Mouse (Mus musculus) stomach, postnatal 0 days (tissue): ENCODE results near the gene 3300002I08Rik. TPM values are rescaled to one million over a fixed set of nuclear protein-coding genes. Genes with fewer than 3 reads are reported as not detected.

Experiments
- ATAC-seq: fragments of 200-750 bp; cut with Nextera tagmentation; 2 replicates; pipeline ENCODE4 v1.8.0; 2017; ENCODE audit not compliant: low FRiP score, low TSS enrichment
- DNase-seq: peaks from one replicate; pipeline ENCODE4 v3.0.0-alpha.2; 2016; ENCODE audit warnings: low spot score
- H3K27ac ChIP-seq: fragments of 300-500 bp; sonication (generic); replicated peaks from 2 replicates; pipeline ENCODE4 v1.5.1; 2014; ENCODE audit warnings: mild to moderate bottlenecking, control low read depth
- H3K27me3 ChIP-seq: fragments of 300-500 bp; sonication (generic); 2 replicates; pipeline ENCODE4 v1.6.1; 2014; ENCODE audit warnings: low read length; ENCODE audit not compliant: control insufficient read depth, insufficient read depth
- H3K36me3 ChIP-seq: fragments of 300-500 bp; sonication (generic); 2 replicates; pipeline ENCODE4 v1.6.1; 2014; ENCODE audit warnings: low read length, mixed read lengths; ENCODE audit not compliant: control insufficient read depth, insufficient read depth
- H3K4me1 ChIP-seq: fragments of 300-500 bp; sonication (generic); replicated peaks from 2 replicates; pipeline ENCODE4 v1.6.1; 2014; ENCODE audit warnings: antibody characterized with exemption; ENCODE audit not compliant: control insufficient read depth, insufficient read depth
- H3K4me2 ChIP-seq: fragments of 300-500 bp; sonication (generic); replicated peaks from 2 replicates; pipeline ENCODE4 v1.6.1; 2014; ENCODE audit warnings: low read depth, mild to moderate bottlenecking, control low read depth, moderate library complexity
- H3K4me3 ChIP-seq: fragments of 300-500 bp; sonication (generic); 2 replicates; pipeline ENCODE4 v1.5.1; 2014; ENCODE audit warnings: low read depth, low read length, control low read depth
- H3K9ac ChIP-seq: fragments of 300-500 bp; sonication (generic); 2 replicates; pipeline ENCODE4 v1.6.1; 2014; ENCODE audit warnings: mild to moderate bottlenecking, low read length, control low read depth, mixed read lengths
- H3K9me3 ChIP-seq: fragments of 300-500 bp; sonication (generic); 2 replicates; pipeline ENCODE4 v1.6.1; 2016; ENCODE audit warnings: low read length; ENCODE audit not compliant: control insufficient read depth
- CTCF ChIP-seq: IDR thresholded peaks from 2 replicates; pipeline ENCODE4 v1.5.1; 2016; ENCODE audit warnings: antibody characterized with exemption, low read depth, mild to moderate bottlenecking, moderate library complexity
- EP300 ChIP-seq: optimal IDR thresholded peaks from 2 replicates; pipeline ENCODE3; 2016; ENCODE audit warnings: antibody characterized with exemption
- WGBS: fragments of 180-500 bp; shearing (Covaris S2); extraction: QIAGEN DNeasy Blood & Tissue Kit; methylation state at CpG from one replicate; pipeline ENCODE4 v1.1.7; 2014; 5-methylcytosine and 5-hydroxymethylcytosine counted together
- polyA plus RNA-seq: library from polyadenylated mRNA; unstranded; fragments of >200 nt; fragmentation: Nextera tagmentation; extraction: Ambion mirVana; gene quantifications from 2 replicates; pipeline ENCODE4 v1.2.1, GENCODE M21; 2015

Gene 3300002I08Rik
- polyA plus RNA-seq, 1 experiment from 2014 or later: 2.5 TPM

DNA sequence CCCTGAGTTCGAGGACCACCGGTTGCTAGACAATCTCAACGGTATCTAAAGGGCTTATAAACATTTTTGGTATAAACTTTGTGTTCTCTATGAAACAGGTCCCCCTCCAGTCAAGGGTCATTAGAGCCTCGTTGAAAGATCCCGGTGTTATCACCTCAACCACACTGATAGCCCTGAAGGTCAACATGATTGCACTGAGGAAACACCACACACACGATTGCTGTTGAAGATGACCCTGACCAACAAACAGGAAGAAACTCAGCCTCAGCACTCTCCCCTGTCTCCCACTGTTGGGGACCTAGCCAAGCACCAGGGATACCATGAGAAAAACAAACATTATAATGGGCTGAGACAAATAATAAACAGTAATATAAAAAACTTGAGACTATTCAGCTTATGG, 68.9 kb downstream of the 3300002I08Rik start:
- Histone ChIP-seq H3K4me3 (no peak overlapping the region), H3K27me3 (no peaks in the 10 kb centered on the region), H3K4me1 (no peaks in the 10 kb centered on the region), H3K36me3 (no peaks in the 10 kb centered on the region), H3K9me3 (no peaks in the 10 kb centered on the region), H3K9ac (no peak overlapping the region), H3K4me2 (no peak overlapping the region), H3K27ac (no peak overlapping the region)
- ATAC-seq (no peak), DNase-seq (no peak)
- TF ChIP-seq CTCF: no peak
- TF ChIP-seq EP300: no peak
- 73% methylated on average over 6 of the region's 6 CpGs for WGBS

Other genes with a start within 250 kb of the 3300002I08Rik start
- gene Zfp120, start 226.1 kb downstream of the 3300002I08Rik start, polyA plus RNA-seq: 5.9 and 6.4 TPM in 2 replicates
- not detected in 2 replicates for gene Gm10770, start 183.1 kb downstream of the 3300002I08Rik start, polyA plus RNA-seq
- 0.05 TPM in 1 of 2 replicates, not detected in the other for gene Gm14139, start 181.0 kb downstream of the 3300002I08Rik start, polyA plus RNA-seq
- 2.4 and 2.7 TPM in 2 replicates for gene Zfp937, start 144.7 kb downstream of the 3300002I08Rik start, polyA plus RNA-seq
- 2.1 and 2.2 TPM in 2 replicates for gene Gm21994, start 107.2 kb downstream of the 3300002I08Rik start, polyA plus RNA-seq
- gene Gm14124, start 105.2 kb downstream of the 3300002I08Rik start, polyA plus RNA-seq: 0.02 TPM in 1 of 2 replicates, not detected in the other
- gene Gm10130, start 39.1 kb downstream of the 3300002I08Rik start, polyA plus RNA-seq: 1.6 and 2.5 TPM in 2 replicates
- 2.1 TPM in 2 replicates for gene Zfp442, start 88.7 kb upstream of the 3300002I08Rik start, polyA plus RNA-seq
- 0.07 TPM in 1 of 2 replicates, not detected in the other for gene Zfp345, start 122.3 kb upstream of the 3300002I08Rik start, polyA plus RNA-seq
- 0.23 and 0.29 TPM in 2 replicates for gene Cst7, start 207.7 kb upstream of the 3300002I08Rik start, polyA plus RNA-seq
- gene Apmap, start 245.8 kb upstream of the 3300002I08Rik start, polyA plus RNA-seq: 30.0 and 30.1 TPM in 2 replicates